ENCODE assay signal across 8 mouse cellular contexts in the genomic region with DNA sequence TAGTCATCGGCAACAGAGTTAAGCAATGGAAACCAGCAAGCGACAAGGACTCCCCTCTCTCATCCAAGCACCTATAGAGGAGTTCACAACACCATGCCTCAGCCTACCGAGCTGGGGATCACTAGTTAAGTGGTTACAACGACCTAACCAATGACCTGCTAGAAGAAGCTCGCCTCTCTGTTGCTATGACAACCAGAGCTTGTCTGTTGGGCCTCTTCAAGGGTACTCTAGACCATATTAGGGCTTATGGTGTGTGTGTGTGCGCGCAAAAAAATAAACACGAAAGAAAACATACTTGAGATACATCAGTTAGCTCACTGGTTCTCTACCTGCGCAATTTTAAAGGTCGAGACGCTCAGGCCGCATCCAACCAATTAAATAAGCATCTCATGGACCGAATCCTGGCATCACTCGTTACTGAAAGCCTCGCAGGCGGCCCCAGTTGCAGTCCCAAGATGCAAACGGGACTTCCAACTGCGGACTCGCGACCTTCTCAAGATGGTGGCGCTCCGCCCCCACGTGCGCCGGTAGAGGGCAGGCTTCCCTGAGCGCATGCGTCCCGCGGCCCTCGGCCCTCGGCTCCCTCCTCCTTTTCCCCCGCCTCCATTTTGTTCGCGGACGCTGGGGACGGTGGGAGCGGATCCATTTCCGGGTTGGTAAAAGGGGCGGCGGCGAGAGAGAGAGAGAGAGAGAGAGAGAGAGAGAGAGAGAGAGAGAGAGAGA. TPM values are rescaled to one million over a fixed set of nuclear protein-coding genes. Genes with fewer than 3 reads are reported as not detected.
DNase-seq lines count a peak whose midpoint lies in the region; ATAC-seq lines count a peak whose summit lies in the region.

A gene (plus strand): TSS at position 611 of the 723 bp plus-strand sequence.

- peak within 1 kb of the TSS; percentile 92 for H3K27ac ChIP-seq in embryonic facial prominence, embryonic 14.5 days (replicated peaks; ENCODE audit: low read depth, low read length)
- peak within 1 kb of the TSS; percentile 93 for H3K27ac ChIP-seq in kidney, embryonic 14.5 days (ENCODE audit: low read depth, low read length)
- H3K27ac ChIP-seq in limb, embryonic 15.5 days = peak within 1 kb of the TSS; percentile 93

- H3K9me3 ChIP-seq in embryonic facial prominence, embryonic 14.5 days (ENCODE audit: control insufficient read depth, low read length) = no peaks in the 10 kb centered on the region
- no peaks in the 10 kb centered on the region for H3K9me3 ChIP-seq in kidney, embryonic 14.5 days (ENCODE audit: control insufficient read depth, low read length)
- H3K9me3 ChIP-seq in limb, embryonic 15.5 days = no peaks in the 10 kb centered on the region

- 14% methylated on average over 21 of the region's 41 CpGs for WGBS in embryonic facial prominence, embryonic 14.5 days
- 7% methylated on average over 41 of the region's 41 CpGs for WGBS in kidney, embryonic 14.5 days
- 6% methylated on average over 38 of the region's 41 CpGs for WGBS in limb, embryonic 15.5 days

- H3K36me3 ChIP-seq in embryonic facial prominence, embryonic 14.5 days (ENCODE audit: control insufficient read depth, insufficient read depth, low read length) = peaks cover 20% of the 10 kb centered on the region; the same call in 1 of the 2 replicates
- peaks cover 18% of the 10 kb centered on the region for H3K36me3 ChIP-seq in kidney, embryonic 14.5 days (ENCODE audit: control insufficient read depth, insufficient read depth, low read length)
- peaks cover 12% of the 10 kb centered on the region for H3K36me3 ChIP-seq in limb, embryonic 15.5 days

- peak within 1 kb of the TSS; percentile 69 for H3K4me3 ChIP-seq in embryonic facial prominence, embryonic 14.5 days (ENCODE audit: low read depth, low read length)
- peak within 1 kb of the TSS; percentile 70 for H3K4me3 ChIP-seq in kidney, embryonic 14.5 days (ENCODE audit: low read length)
- H3K4me3 ChIP-seq in limb, embryonic 15.5 days = peak within 1 kb of the TSS; percentile 65

- H3K27me3 ChIP-seq in embryonic facial prominence, embryonic 14.5 days (replicated peaks; ENCODE audit: control insufficient read depth, insufficient read depth, low read length) = no peaks in the 10 kb centered on the region
- no peaks in the 10 kb centered on the region for H3K27me3 ChIP-seq in kidney, embryonic 14.5 days (ENCODE audit: control insufficient read depth, insufficient read depth, low read length)
- H3K27me3 ChIP-seq in limb, embryonic 15.5 days = no peaks in the 10 kb centered on the region

- ATAC-seq in embryonic facial prominence, embryonic 14.5 days (ENCODE audit: low read depth) = peak; percentile 94
- ATAC-seq in kidney, embryonic 14.5 days (ENCODE audit: low FRiP score, low TSS enrichment) = peak; percentile 91
- ATAC-seq in limb, embryonic 15.5 days (ENCODE audit: insufficient number of reproducible peaks, low FRiP score, low TSS enrichment, low read depth) = peak; percentile 87

- peak; percentile 96 for DNase-seq in 3T3-L1 (ENCODE audit: low read depth, low spot score)
- peak; percentile 90 to 92 for DNase-seq in adrenal gland, postnatal 4 days (ENCODE audit: low spot score in 2 of 2)
- DNase-seq in embryonic facial prominence, embryonic 14.5 days (ENCODE audit: low spot score) = peak; percentile 98
- peak; percentile 92 to 95 for DNase-seq in heart, adult 9 months (ENCODE audit: low spot score in 2 of 2)
- peak; percentile 87 to 93 for DNase-seq in monocyte, adult 2 months (ENCODE audit: low read depth in 1 of 2, low spot score in 2 of 2)
- DNase-seq in spleen, postnatal 36 days (ENCODE audit: low spot score in 2 of 2) = peak; percentile 94 to 95

- peak within 1 kb of the TSS; percentile 66 for H3K4me2 ChIP-seq in embryonic facial prominence, embryonic 14.5 days (ENCODE audit: low read depth, low read length)
- peak within 1 kb of the TSS; percentile 75 for H3K4me2 ChIP-seq in kidney, embryonic 14.5 days (replicated peaks; ENCODE audit: low read depth, low read length)
- H3K4me2 ChIP-seq in limb, embryonic 15.5 days = peak within 1 kb of the TSS; percentile 57

- H3K9ac ChIP-seq in embryonic facial prominence, embryonic 14.5 days (ENCODE audit: low read depth, low read length) = peak within 1 kb of the TSS; percentile 81
- H3K9ac ChIP-seq in kidney, embryonic 14.5 days (ENCODE audit: low read depth, low read length) = peak within 1 kb of the TSS; percentile 76
- H3K9ac ChIP-seq in limb, embryonic 15.5 days = peak within 1 kb of the TSS; percentile 65

- H3K4me1 ChIP-seq in embryonic facial prominence, embryonic 14.5 days (ENCODE audit: control insufficient read depth, insufficient read depth, low read length) = peaks cover 8% of the 10 kb centered on the region; the same call in 1 of the 2 replicates
- peaks cover 9% of the 10 kb centered on the region; the same call in 1 of the 2 replicates for H3K4me1 ChIP-seq in kidney, embryonic 14.5 days (ENCODE audit: control insufficient read depth, insufficient read depth, low read length)
- peaks cover 12% of the 10 kb centered on the region for H3K4me1 ChIP-seq in limb, embryonic 15.5 days

RNA-seq across cellular contexts. Expression of the gene that starts here (rescaled TPM):
- 10 to 100 TPM; 18.4 to 19.7 TPM for total RNA-seq in adrenal gland, postnatal 4 days (2021)
- 3.9 and 4.3 TPM in 2 replicates for polyA plus RNA-seq in embryonic facial prominence, embryonic 14.5 days (2014; fragmentation: Nextera tagmentation; extraction: Ambion mirVana)
- polyA plus RNA-seq in kidney, embryonic 14.5 days (2014; fragmentation: Nextera tagmentation; extraction: Ambion mirVana) = 6.5 and 6.7 TPM in 2 replicates
- polyA plus RNA-seq in limb, embryonic 15.5 days (2015; fragmentation: Nextera tagmentation; extraction: Ambion mirVana) = 4.1 and 4.2 TPM in 2 replicates

Comparison
In these comparisons a context has a peak if more than half of its experiments do, and no peak if none do; other contexts are left out.
1. Peak in every context shown above with its lines: DNase-seq, ATAC-seq, H3K4me3 ChIP-seq and H3K27ac ChIP-seq.